Mouse (Mus musculus) lung, adult 2 months (tissue): ENCODE results near the gene Nol6.

Experiments
- CTCF ChIP-seq: fragments of 200-500 bp; IDR thresholded peaks from 2 replicates; pipeline ENCODE4 v1.5.1; 2011; ENCODE audit warnings: mild to moderate bottlenecking, low read length, control low read depth; ENCODE audit not compliant: insufficient read depth
- POLR2A ChIP-seq: fragments of 200-500 bp; IDR thresholded peaks from 2 replicates; pipeline ENCODE4 v1.6.1; 2011; ENCODE audit warnings: low read depth, mild to moderate bottlenecking, control low read depth, low read length, borderline replicate concordance; ENCODE audit errors: extremely low read depth

- TF ChIP-seq POLR2A, result no peak
- TF ChIP-seq CTCF, result no peak
Observed at GRCm38 (mm10) chr4:41133529-41134291, 9.5 kb upstream of the Nol6 start.
